Mouse (Mus musculus) liver, embryonic 14.5 days (tissue): ENCODE results near the gene Pcbp3. TPM values are rescaled to one million over a fixed set of nuclear protein-coding genes. Genes with fewer than 3 reads are reported as not detected.

ENCODE experiments used
- ATAC-seq: fragments of 200-750 bp; cut with Nextera tagmentation; 2 replicates; pipeline ENCODE4 v1.8.0; 2017; ENCODE audit warnings: moderate number of reproducible peaks, mild to moderate bottlenecking, moderate library complexity; ENCODE audit not compliant: insufficient read depth
- DNase-seq, 3 experiments: peaks; one replicate each; pipeline ENCODE4 v3.0.0-alpha.2; 2012 to 2013; ENCODE audit warnings: low read depth in 3 of 3, low spot score in 3 of 3
- H3K27ac ChIP-seq: fragments of 300-500 bp; sonication (generic); 2 replicates; pipeline ENCODE4 v1.5.1; 2014; ENCODE audit warnings: moderate library complexity, mild to moderate bottlenecking, control low read depth, inconsistent platforms
- H3K27me3 ChIP-seq: fragments of 300-500 bp; sonication (generic); 2 replicates; pipeline ENCODE4 v1.6.1; 2014; ENCODE audit warnings: mild to moderate bottlenecking, low read length, moderate library complexity; ENCODE audit not compliant: control insufficient read depth, insufficient read depth
- H3K36me3 ChIP-seq: fragments of 300-500 bp; sonication (generic); replicated peaks from 2 replicates; pipeline ENCODE4 v1.6.1; 2014; ENCODE audit warnings: low read depth; ENCODE audit not compliant: control insufficient read depth, insufficient read depth
- H3K4me1 ChIP-seq, 2 experiments: fragments of 200-500 bp in 1 of 2; fragments of 300-500 bp in 1 of 2; sonication (generic) in 1 of 2; replicated peaks; 2 replicates each; pipeline ENCODE4 v1.6.1; 2012 to 2014; ENCODE audit warnings: antibody characterized with exemption in 1 of 2, inconsistent platforms in 1 of 2, low read length in 1 of 2; ENCODE audit not compliant: control insufficient read depth in 2 of 2, insufficient read depth in 2 of 2
- H3K4me2 ChIP-seq: fragments of 300-500 bp; sonication (generic); 2 replicates; pipeline ENCODE4 v1.6.1; 2014; ENCODE audit warnings: low read depth, mild to moderate bottlenecking, control low read depth, moderate library complexity
- H3K4me3 ChIP-seq, 2 experiments: fragments of 200-500 bp in 1 of 2; fragments of 300-500 bp in 1 of 2; sonication (generic) in 1 of 2; 2 replicates each; pipeline ENCODE4 v1.5.1; 2012 to 2014; ENCODE audit warnings: low read depth in 2 of 2, low read length in 2 of 2, mild to moderate bottlenecking in 2 of 2, control low read depth in 1 of 2, inconsistent platforms in 1 of 2, moderate library complexity in 1 of 2; ENCODE audit not compliant: insufficient read depth in 1 of 2
- H3K9ac ChIP-seq: fragments of 300-500 bp; sonication (generic); replicated peaks from 2 replicates; pipeline ENCODE4 v1.6.1; 2014; ENCODE audit warnings: mild to moderate bottlenecking, control low read depth, moderate library complexity
- H3K9me3 ChIP-seq: fragments of 300-500 bp; sonication (generic); 2 replicates; pipeline ENCODE4 v1.6.1; 2016; ENCODE audit warnings: low read length, mixed read lengths; ENCODE audit not compliant: control insufficient read depth
- CTCF ChIP-seq: IDR thresholded peaks from 2 replicates; pipeline ENCODE4 v1.5.1; 2016; ENCODE audit warnings: antibody characterized with exemption, low read depth, control low read depth
- EP300 ChIP-seq: IDR thresholded peaks from 2 replicates; pipeline ENCODE4 v1.6.1; 2016; ENCODE audit warnings: antibody characterized with exemption, low read depth
- WGBS: fragments of 180-500 bp; shearing (Covaris S2); extraction: QIAGEN DNeasy Blood & Tissue Kit; methylation state at CpG from one replicate; pipeline ENCODE4 v1.1.7; 2014; ENCODE audit not compliant: insufficient replicate concordance; 5-methylcytosine and 5-hydroxymethylcytosine counted together
- polyA plus RNA-seq, 2 experiments: library from polyadenylated mRNA; depleted of rRNA in 1 of 2; stranded (reverse) in 1 of 2; unstranded in 1 of 2; fragments of >200 nt; fragmentation: Nextera tagmentation in 1 of 2; extraction: Ambion mirVana in 1 of 2; gene quantifications; 2 replicates each; pipeline versions ENCODE4 v1.2.1 to v1.2.3; 2012 to 2014

The Pcbp3 gene
- polyA plus RNA-seq, 2 experiments = 2.0 to 2.6 TPM

- Histone ChIP-seq H3K27ac (no peak overlapping the region), H3K9ac (no peak overlapping the region)
- ATAC-seq = no peak
Measured at GRCm38 (mm10) chr10:76732881-76733676, 228.6 kb downstream of the Pcbp3 start.

GRCm38 (mm10) chr10:76732391-76732790 lies 229.3 kb downstream of the Pcbp3 start:
- WGBS = 56% methylated on average over 6 of the region's 6 CpGs
- Histone ChIP-seq H3K27ac (no peak overlapping the region), H3K4me1 (no peaks in the 10 kb centered on the region), H3K4me2 (no peak overlapping the region), H3K27me3 (no peaks in the 10 kb centered on the region), H3K9me3 (no peaks in the 10 kb centered on the region), H3K9ac (no peak overlapping the region), H3K36me3 (no peaks in the 10 kb centered on the region), H3K4me3 (no peak overlapping the region)
- DNase-seq = no peak
- no peak for TF ChIP-seq CTCF
- no peak for TF ChIP-seq EP300
- ATAC-seq = no peak

More at GRCm38 (mm10) chr10:76732881-76733676, 228.6 kb downstream of the Pcbp3 start:
- no peak for DNase-seq
- Histone ChIP-seq H3K27me3 (no peaks in the 10 kb centered on the region), H3K4me2 (no peak overlapping the region), H3K9me3 (no peaks in the 10 kb centered on the region), H3K4me3 (no peak overlapping the region), H3K36me3 (no peaks in the 10 kb centered on the region), H3K4me1 (no peaks in the 10 kb centered on the region)
- TF ChIP-seq EP300 = no peak
- peak; percentile 66 for TF ChIP-seq CTCF
- WGBS = 17% methylated on average over 17 of the region's 17 CpGs

GRCm38 (mm10) chr10:76731621-76732239 lies 230.0 kb downstream of the Pcbp3 start:
- ATAC-seq (no peak), DNase-seq (no peak)
- Histone ChIP-seq H3K36me3 (no peaks in the 10 kb centered on the region), H3K27me3 (no peaks in the 10 kb centered on the region), H3K4me3 (no peak overlapping the region), H3K9ac (no peak overlapping the region), H3K9me3 (no peaks in the 10 kb centered on the region), H3K4me2 (no peak overlapping the region), H3K4me1 (no peaks in the 10 kb centered on the region), H3K27ac (no peak overlapping the region)
- WGBS = 59% methylated on average over 20 of the region's 20 CpGs
- TF ChIP-seq EP300 = no peak
- no peak for TF ChIP-seq CTCF

- Histone ChIP-seq H3K4me2 (no peak overlapping the region), H3K9me3 (no peaks in the 10 kb centered on the region), H3K27me3 (no peaks in the 10 kb centered on the region), H3K4me3 (no peak overlapping the region), H3K4me1 (no peaks in the 10 kb centered on the region), H3K27ac (no peak overlapping the region), H3K36me3 (no peaks in the 10 kb centered on the region), H3K9ac (no peak overlapping the region)
- no peak for TF ChIP-seq CTCF
- no peak for ATAC-seq
- WGBS = 72% methylated on average over 19 of the region's 19 CpGs
- DNase-seq = no peak
Measured at GRCm38 (mm10) chr10:76729631-76730620, 231.8 kb downstream of the Pcbp3 start.
